Mouse (Mus musculus) neutrophil, adult 59 days (primary cell): ENCODE data around the gene Smyd3. TPM values are rescaled to one million over a fixed set of nuclear protein-coding genes. Genes with fewer than 3 reads are reported as not detected.

Experiments
- total RNA-seq, 2 experiments: library from RNA; stranded (reverse); gene quantifications; 1 replicate in 1 of 2; 2 replicates in 1 of 2; pipeline ENCODE4 v1.2.4; 2023

The Smyd3 gene
- 1 to 10 TPM; 8.8 to 8.9 TPM for total RNA-seq

DNA sequence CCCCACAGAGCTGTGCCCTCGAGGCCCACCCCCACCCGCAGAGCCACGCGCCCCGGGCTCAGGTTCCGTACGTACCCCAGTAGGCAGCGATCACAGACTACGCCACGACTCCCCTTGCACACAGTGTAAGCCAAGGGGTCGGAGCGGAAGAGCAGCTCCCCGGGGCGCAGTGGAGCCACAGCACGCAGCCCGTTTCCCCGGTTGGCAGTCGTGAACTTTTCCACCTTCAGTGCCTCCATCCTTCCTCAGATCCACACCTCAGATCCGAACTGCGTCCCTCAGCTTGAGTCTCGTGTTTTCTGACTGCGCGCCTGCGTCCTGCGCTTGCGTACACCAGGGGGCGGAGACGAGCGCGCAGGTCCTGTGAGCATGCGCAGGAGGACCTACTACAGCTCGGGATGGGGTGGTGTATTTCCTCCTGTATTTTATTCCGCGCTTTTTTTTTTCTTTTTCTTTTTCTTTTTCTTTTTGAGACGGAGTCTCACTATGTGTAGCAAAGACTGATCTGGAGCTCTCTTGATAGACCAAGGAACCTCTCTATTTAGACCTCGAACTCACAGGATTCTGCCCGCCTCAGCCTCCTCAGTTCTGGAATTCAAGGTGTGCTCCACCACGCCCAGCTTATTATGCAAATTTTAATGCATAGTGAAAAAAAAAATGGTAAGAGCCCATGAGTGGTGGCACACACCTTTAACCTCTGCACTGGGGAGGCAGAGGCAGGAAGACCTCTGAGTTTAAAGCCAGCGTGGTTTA, at the start of gene Smyd3:
TSS of gene Smyd3 (minus strand) at position 329 of the 753 bp plus-strand sequence.

DNA sequence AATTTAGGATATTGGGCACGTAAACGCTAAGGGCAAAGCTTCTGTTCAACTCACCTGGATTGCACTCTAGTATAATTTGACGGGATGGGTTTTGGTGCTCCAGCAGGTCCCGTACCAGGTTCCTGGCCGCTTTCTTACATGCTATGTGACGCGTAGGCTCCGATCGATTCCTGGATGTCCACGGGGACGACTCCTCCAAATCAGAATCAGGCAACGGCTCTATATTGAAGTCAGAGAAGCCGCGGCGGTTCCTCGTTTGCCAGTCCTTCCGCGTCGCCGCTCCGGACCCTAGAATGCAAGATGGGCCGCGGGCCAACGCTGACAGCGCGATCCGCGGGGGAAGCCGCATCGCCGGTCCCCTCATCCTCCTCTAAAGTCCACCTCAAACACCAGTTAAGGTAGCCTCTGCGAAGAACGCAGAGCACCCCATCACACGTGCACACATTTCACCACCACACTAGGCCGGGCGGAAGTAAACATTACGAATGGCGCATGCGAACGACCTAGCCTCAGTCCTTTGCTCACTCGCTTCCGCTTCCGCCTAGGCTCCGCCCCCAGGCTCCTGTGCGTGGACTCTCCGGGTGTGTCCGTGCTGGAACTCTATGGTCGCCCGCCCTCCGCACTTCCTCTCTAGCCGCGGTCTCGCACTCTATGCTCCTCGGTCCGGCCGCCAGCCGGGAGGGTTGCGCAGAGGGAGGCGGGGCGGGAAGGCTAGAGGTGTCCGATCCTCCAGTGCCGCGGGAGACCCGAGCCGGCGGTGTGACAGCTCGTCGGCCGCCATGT, 28.1 kb upstream of the Smyd3 start, which contains the start of the genes Tfb2m and Cnst:
TSS of gene Tfb2m (minus strand) at position 500 of the 783 bp plus-strand sequence.
TSS of gene Cnst (plus strand) at position 603 of the 783 bp plus-strand sequence.

Other genes with a start within 250 kb of the Smyd3 start
- 1 to 10 TPM; 8.3 to 9.6 TPM for gene Tfb2m, start 28.2 kb upstream of the Smyd3 start, total RNA-seq
- 10 to 100 TPM; 31.3 to 32.8 TPM for gene Cnst, start 28.3 kb upstream of the Smyd3 start, total RNA-seq
- gene Sccpdh, start 150.2 kb upstream of the Smyd3 start, total RNA-seq = 1 to 10 TPM; 2.2 to 4.4 TPM
- not detected for gene Kif28, start 227.2 kb upstream of the Smyd3 start, total RNA-seq